Mouse (Mus musculus): ENCODE measurements at regions not wholly inside any gene's neighbourhood (a gene's known extent, or its start where the extent isn't known, plus 50 kb on each side); places are given as distances from the start of the nearest gene placed in this dataset.
"Not testable (repeated sequence)": the region's sequence is repeated elsewhere in the genome, so short reads cannot be mapped to it uniquely, and the experiment has no call there.

DNA sequence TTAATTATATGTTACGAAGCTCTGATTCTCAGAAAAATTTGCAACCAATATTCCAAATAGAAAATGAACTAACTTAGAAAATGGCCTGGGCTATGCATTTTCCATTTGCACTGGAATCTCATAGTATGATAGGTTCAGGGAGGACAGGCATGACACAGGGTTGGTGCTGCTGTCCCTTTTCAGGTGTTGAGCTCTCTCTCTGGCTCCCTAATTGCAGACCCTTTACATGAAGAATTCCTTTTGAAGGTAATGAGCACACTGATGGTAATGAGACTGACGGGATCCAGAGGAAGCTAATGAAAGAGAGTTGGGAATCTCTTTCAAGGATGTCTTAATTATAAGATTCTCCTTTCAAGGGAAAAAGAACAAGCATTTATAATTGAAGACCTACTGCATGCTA, 87.6 kb downstream of the Serpinb8 start:
- no peaks in the 10 kb centered on the region for H3K9me3 ChIP-seq (replicated peaks)
- ATAC-seq (replicated peaks; ENCODE audit: low FRiP score) = no peak

DNA sequence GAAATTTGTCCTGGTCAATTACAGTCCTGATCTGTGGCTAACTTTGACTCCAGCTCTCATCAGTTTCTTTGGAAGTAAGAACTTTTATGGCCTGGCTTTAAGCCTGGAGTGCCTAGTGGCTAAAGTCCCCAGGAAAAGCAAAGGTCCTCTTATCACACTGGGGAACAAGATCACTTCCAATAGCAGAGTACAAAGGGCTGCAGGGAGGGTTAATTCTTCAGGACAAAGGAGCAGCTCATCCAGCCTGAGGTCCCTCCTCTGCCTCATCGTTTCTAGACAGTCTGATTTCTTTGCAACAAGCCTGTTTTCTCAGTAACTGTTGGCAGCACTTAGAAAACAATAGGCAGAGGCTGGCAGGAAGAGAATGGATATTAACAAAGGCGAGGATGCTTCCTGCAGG, 107.1 kb downstream of the Serpinb8 start:
- H3K9me3 ChIP-seq (replicated peaks) = no peaks in the 10 kb centered on the region
- no peak overlapping the region for H3K9ac ChIP-seq
- no peaks in the 10 kb centered on the region for H3K36me3 ChIP-seq
- no peak for ATAC-seq (replicated peaks; ENCODE audit: low FRiP score)
- no peak overlapping the region for H3K4me2 ChIP-seq
- 44% methylated on average over 2 of the region's 2 CpGs for WGBS
- no peak overlapping the region for H3K4me3 ChIP-seq (replicated peaks)
- no peaks in the 10 kb centered on the region for H3K27me3 ChIP-seq
- H3K4me1 ChIP-seq = no peaks in the 10 kb centered on the region
- H3K27ac ChIP-seq = no peak overlapping the region

More for the DNA sequence above, 87.6 kb downstream of the Serpinb8 start:
- Histone ChIP-seq H3K27me3 (no peaks in the 10 kb centered on the region), H3K4me1 (no peaks in the 10 kb centered on the region), H3K9ac (no peak overlapping the region), H3K36me3 (no peaks in the 10 kb centered on the region), H3K27ac (no peak overlapping the region), H3K4me3 (replicated peaks) (no peak overlapping the region), H3K4me2 (no peak overlapping the region)
- 85% methylated on average over 2 of the region's 2 CpGs for WGBS

DNA sequence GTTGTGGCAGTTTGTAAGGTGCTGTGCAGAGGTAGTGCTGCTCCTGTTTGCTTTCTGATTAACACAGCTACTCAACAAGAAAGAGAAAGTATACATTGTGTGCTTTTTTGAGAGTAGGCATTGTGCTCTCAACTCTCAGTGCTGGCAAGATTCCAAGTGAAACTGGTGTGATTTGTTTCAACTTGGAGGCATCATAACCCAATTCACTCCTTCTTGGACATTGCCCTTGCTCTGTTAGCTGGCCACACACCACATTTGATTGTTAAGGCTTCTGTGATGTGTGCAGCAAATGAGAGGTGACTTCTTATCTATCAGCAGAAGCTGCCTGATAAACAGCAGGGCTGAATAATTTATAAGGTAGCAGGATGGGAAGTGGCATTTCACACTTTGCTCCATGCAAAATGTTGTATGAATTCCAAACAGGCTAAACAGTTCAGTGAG, 116.3 kb downstream of the Serpinb8 start:
- Histone ChIP-seq H3K9me3 (replicated peaks) (no peaks in the 10 kb centered on the region), H3K27me3 (no peaks in the 10 kb centered on the region), H3K9ac (no peak overlapping the region), H3K4me2 (no peak overlapping the region), H3K4me3 (replicated peaks) (no peak overlapping the region), H3K27ac (no peak overlapping the region), H3K4me1 (no peaks in the 10 kb centered on the region), H3K36me3 (no peaks in the 10 kb centered on the region)
- no peak for ATAC-seq (replicated peaks; ENCODE audit: low FRiP score)

DNA sequence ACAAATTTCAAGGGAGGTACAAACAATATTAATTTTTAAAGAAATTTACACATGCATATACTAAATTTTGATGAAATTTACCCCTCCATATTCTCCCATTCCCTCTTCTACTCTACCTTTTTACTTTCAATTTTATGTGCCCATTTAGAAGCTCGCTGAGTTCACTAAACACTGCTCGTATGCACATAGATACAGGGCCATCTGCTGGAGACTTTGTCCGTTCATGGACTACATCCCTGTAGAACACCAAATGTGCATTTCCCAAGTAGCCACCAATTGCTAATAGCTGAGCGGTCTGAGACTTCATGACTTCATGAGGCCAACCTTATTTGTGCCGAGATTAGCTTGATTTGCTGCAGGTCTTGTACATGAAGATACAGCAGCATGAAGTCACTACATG, 118.8 kb downstream of the Serpinb8 start:
- Histone ChIP-seq H3K36me3 (no peaks in the 10 kb centered on the region), H3K4me1 (no peaks in the 10 kb centered on the region), H3K4me2 (no peak overlapping the region), H3K4me3 (replicated peaks) (no peak overlapping the region), H3K9me3 (replicated peaks) (no peaks in the 10 kb centered on the region), H3K27ac (no peak overlapping the region), H3K27me3 (no peaks in the 10 kb centered on the region), H3K9ac (no peak overlapping the region)
- 91% methylated on average over 5 of the region's 5 CpGs for WGBS
- no peak for ATAC-seq (replicated peaks; ENCODE audit: low FRiP score)

DNA sequence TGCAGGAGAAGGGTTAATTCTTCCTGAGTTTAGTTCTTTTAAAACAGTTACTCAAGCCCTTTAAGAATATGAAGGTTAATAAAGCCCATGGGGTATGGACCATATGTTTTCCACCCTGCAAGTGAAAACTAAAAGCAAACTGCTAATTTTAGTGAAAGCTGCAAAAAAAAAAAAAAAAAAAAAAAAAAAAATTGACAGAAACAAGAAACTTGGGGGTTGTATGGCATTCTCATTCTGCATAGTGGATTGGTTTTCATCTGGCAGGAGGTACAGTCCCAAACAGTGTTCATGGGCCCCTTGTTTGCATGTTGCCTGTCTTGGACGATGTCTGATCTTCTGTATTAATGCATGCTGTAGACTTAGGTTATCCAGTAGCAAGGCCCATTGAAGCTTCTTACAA, 125.1 kb downstream of the Serpinb8 start:
- WGBS = 90% methylated on average over 1 of the region's 1 CpGs
- H3K4me3 ChIP-seq (replicated peaks) = no peak overlapping the region
- no peak for ATAC-seq (replicated peaks; ENCODE audit: low FRiP score)
- H3K36me3 ChIP-seq = no peaks in the 10 kb centered on the region
- no peaks in the 10 kb centered on the region for H3K9me3 ChIP-seq (replicated peaks)
- H3K4me2 ChIP-seq = no peak overlapping the region
- no peak overlapping the region for H3K9ac ChIP-seq
- H3K4me1 ChIP-seq = no peaks in the 10 kb centered on the region
- H3K27ac ChIP-seq = no peak overlapping the region
- H3K27me3 ChIP-seq = no peaks in the 10 kb centered on the region

DNA sequence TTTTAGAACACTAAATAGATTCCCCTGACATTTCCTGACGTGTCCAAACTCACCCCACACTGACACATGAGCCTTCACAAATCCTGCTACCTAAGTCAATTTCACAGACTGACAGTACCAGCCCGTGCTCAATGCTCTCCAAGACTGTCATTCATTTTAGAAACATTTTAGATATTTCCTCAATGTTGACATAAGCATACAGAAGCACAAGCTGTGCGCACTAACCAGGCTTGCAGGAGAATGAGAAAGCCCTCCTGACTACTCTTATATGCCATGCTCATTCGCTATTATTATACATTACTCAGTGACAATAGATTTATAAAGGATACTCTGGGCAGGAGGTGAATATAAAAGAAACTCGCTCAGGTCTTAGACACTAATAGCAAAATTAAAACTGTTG, 129.5 kb downstream of the Serpinb8 start:
- Histone ChIP-seq H3K27ac (no peak overlapping the region), H3K4me3 (replicated peaks) (no peak overlapping the region), H3K36me3 (no peaks in the 10 kb centered on the region), H3K27me3 (no peaks in the 10 kb centered on the region), H3K9ac (no peak overlapping the region), H3K4me2 (no peak overlapping the region), H3K9me3 (replicated peaks) (no peaks in the 10 kb centered on the region), H3K4me1 (no peaks in the 10 kb centered on the region)
- WGBS = 70% methylated on average over 5 of the region's 5 CpGs
- no peak for ATAC-seq (replicated peaks; ENCODE audit: low FRiP score)

DNA sequence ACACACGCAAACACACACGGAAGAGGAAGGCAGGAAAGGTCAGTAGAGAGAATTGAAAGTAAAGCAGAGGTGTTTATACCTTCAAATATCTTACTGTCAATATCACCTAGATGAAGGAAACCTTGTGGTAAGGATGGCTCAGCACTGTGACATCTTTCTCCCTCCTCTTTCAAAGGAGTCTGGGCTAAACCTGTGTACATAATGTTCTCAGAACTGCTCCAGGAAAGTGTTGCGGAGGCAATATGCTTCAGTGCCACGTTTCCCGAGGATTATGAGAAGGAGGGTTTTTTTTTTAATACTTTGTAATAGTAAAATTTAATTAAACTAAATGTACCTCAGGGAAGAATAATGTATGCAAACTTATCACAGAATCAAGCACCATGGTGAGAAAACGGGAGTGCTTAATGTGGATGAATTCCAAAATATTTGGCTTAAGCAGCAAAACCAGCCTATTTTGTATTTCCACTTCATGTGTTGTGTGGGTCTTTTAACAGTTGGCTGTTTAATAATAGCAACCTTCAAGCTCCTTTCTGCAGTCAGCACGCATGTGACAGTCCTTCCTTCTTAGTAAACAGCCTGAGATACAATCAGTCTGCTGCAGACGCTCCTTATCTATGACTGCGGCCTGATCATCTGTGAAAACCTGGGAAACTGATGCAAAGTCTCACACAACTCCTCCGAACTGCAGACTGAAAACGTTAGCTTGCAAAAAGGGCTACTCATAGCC, 138.5 kb downstream of the Serpinb8 start:
- no peak for ATAC-seq (replicated peaks; ENCODE audit: low FRiP score)
- Histone ChIP-seq H3K27me3 (no peaks in the 10 kb centered on the region), H3K9ac (no peak overlapping the region), H3K4me3 (replicated peaks) (no peak overlapping the region), H3K4me1 (no peaks in the 10 kb centered on the region), H3K4me2 (no peak overlapping the region), H3K36me3 (no peaks in the 10 kb centered on the region), H3K27ac (no peak overlapping the region), H3K9me3 (replicated peaks) (no peaks in the 10 kb centered on the region)
- WGBS = 79% methylated on average over 11 of the region's 11 CpGs

DNA sequence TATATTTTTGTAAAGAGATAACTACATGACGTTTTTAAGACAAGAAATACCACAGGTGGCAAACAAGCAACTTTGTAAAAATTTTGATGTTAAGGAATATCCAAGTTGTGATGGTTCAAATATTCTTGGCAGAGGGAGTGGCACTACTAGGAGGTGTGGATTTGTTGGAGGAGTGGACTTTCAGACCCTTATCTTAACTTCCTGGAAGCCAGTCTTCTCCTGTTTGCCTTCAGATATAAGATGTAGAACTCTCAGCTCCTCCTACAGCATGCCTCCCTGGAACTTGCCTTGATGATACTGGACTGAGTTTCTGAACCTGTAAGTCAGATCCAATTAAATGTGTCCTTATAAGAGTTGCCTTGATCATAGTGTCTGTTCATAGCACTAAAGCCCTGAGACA, 175.5 kb downstream of the Serpinb8 start:
- no peak for ATAC-seq (replicated peaks; ENCODE audit: low FRiP score)
- Histone ChIP-seq H3K4me1 (no peaks in the 10 kb centered on the region), H3K27me3 (no peaks in the 10 kb centered on the region), H3K9ac (no peak overlapping the region), H3K4me3 (replicated peaks) (no peak overlapping the region), H3K36me3 (no peaks in the 10 kb centered on the region), H3K4me2 (no peak overlapping the region), H3K9me3 (replicated peaks) (no peaks in the 10 kb centered on the region), H3K27ac (no peak overlapping the region)
- 78% methylated on average over 1 of the region's 1 CpGs for WGBS

DNA sequence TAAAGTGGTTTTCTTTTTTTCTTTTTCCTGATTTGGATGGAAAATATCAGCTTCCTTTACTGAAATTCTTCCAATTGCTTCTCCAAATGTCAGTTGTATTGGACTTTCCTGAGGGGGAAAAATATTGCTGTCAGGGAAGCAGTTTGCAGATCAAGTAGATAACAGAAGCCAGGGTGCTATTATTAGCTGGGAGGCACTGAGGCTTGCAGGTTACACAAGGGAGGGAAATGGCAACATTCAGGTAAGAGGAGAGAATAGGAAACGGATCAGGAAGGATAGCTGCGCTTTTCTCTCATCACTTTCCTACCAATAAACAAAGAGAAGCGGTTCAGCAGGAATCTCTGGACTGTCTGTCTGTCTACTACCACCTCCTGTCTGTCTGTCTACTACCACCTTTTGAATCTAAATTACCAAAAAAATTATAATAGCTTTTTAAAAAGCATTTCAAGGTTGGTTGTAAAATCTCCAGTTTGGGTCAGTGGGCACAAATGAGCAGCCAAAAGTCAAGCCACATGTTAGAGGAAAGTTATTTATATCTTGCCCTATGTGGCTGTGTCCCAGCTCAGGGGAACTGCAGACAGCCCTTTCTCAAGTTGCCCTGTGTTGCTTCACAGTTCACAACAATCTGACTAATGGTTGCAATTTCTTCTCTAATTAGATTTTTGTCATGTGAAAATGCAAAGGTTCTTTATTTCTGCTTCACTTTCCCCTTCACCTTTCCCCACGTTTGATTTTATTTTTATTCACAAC, 177.6 kb downstream of the Serpinb8 start:
- no peak overlapping the region for H3K9ac ChIP-seq
- no peak overlapping the region for H3K27ac ChIP-seq
- H3K36me3 ChIP-seq = no peaks in the 10 kb centered on the region
- H3K9me3 ChIP-seq (replicated peaks) = no peaks in the 10 kb centered on the region
- no peak overlapping the region for H3K4me3 ChIP-seq (replicated peaks)
- WGBS = 62% methylated on average over 4 of the region's 4 CpGs
- no peaks in the 10 kb centered on the region for H3K27me3 ChIP-seq
- H3K4me2 ChIP-seq = no peak overlapping the region
- no peaks in the 10 kb centered on the region for H3K4me1 ChIP-seq
- ATAC-seq (replicated peaks; ENCODE audit: low FRiP score) = no peak

DNA sequence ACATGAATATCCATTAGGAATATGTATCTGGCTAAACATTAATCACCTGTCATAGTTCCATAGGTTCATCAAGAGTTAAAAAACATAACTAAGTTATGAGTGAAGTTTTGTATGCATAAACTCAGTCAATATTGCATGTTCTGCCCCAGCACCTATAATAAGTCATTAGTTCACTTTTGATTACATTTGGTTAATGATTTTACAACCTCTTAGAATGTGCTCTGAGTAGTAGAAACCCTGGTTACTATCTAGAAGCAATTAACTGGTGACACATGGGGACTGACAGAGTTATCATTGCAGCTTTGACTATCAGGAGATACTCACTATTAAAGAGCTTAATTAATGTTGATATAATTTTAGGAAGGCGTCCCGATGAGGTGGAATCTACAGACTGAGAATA, 183.2 kb downstream of the Serpinb8 start:
- no peak overlapping the region for H3K4me3 ChIP-seq (replicated peaks)
- H3K9ac ChIP-seq = no peak overlapping the region
- no peaks in the 10 kb centered on the region for H3K9me3 ChIP-seq (replicated peaks)
- WGBS = 89% methylated on average over 2 of the region's 2 CpGs
- H3K27ac ChIP-seq = no peak overlapping the region
- H3K4me2 ChIP-seq = no peak overlapping the region
- ATAC-seq (replicated peaks; ENCODE audit: low FRiP score) = no peak
- H3K36me3 ChIP-seq = no peaks in the 10 kb centered on the region
- H3K27me3 ChIP-seq = no peaks in the 10 kb centered on the region
- H3K4me1 ChIP-seq = no peaks in the 10 kb centered on the region

DNA sequence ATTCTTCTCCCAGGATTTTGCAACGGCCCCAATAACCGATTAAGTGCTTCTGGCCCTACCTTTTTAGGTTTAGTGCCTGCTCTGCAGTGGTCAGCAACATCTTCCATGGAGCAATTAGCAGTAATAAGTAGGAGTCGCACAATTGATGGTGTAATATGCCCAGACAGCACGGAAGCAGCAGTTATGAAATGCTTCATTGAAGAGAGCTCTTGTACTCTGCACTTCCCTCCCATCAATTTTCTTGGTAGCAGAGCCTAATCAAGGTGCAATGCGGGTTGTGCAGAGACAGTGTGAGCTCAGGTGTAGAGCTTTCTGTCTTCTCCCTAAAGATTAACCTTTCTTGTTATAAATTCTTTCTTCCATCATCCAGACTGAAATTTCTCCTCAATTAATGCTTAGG, 193.3 kb downstream of the Serpinb8 start:
- H3K36me3 ChIP-seq = no peaks in the 10 kb centered on the region
- WGBS = 78% methylated on average over 5 of the region's 5 CpGs

DNA sequence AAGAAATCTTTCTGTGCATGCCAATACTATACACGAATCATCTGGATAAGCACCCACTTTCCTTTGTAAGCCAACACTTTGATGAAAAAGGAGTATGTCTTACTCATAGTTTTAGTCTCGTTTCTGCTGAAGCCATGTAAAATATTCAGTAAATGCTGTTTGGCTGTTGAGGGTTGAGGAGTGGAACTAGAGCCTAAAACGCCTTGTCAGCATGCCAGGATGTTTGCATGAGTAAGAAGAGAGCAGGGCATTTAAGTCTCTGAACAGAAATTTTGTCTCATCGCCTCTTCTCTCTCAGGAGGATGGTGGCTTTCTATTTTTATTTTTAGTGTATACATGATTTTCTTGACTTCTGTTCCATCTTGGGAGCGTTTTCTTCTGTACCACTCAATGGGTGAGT, 216.0 kb downstream of the Serpinb8 start:
- H3K27ac ChIP-seq = no peak overlapping the region
- H3K9ac ChIP-seq = no peak overlapping the region
- H3K4me1 ChIP-seq = no peaks in the 10 kb centered on the region
- no peak for ATAC-seq (replicated peaks; ENCODE audit: low FRiP score)
- no peak overlapping the region for H3K4me2 ChIP-seq
- H3K4me3 ChIP-seq (replicated peaks) = no peak overlapping the region
- H3K9me3 ChIP-seq (replicated peaks) = no peaks in the 10 kb centered on the region
- no peaks in the 10 kb centered on the region for H3K36me3 ChIP-seq
- no peaks in the 10 kb centered on the region for H3K27me3 ChIP-seq
- WGBS = 82% methylated on average over 5 of the region's 5 CpGs

More for the DNA sequence above, 193.3 kb downstream of the Serpinb8 start:
- H3K4me1 ChIP-seq = no peaks in the 10 kb centered on the region
- no peaks in the 10 kb centered on the region for H3K27me3 ChIP-seq
- H3K27ac ChIP-seq = no peak overlapping the region
- ATAC-seq (replicated peaks; ENCODE audit: low FRiP score) = no peak
- no peak overlapping the region for H3K9ac ChIP-seq
- no peaks in the 10 kb centered on the region for H3K9me3 ChIP-seq (replicated peaks)
- no peak overlapping the region for H3K4me3 ChIP-seq (replicated peaks)
- no peak overlapping the region for H3K4me2 ChIP-seq

DNA sequence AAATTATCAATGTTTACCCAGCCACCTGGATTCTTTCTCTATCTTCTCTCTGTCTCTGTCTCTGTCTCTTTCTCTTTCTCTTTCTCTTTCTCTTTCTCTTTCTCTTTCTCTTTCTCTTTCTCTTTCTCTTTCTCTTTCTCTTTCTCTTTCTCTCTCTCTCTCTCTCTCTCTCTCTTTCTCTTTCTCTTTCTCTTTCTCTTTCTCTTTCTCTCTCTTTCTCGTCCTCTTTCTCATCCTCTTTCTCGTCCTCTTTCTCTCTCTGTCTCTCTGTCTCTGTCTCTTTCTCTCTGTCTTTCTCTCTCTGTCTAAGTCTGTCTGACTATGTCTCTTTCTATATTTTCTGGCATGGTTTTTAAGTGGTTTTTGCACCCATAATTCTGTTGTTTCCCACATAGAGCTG, 217.6 kb downstream of the Serpinb8 start:
- not testable (repeated sequence) for H3K9ac ChIP-seq; H3K36me3 ChIP-seq; H3K4me3 ChIP-seq (replicated peaks); H3K27me3 ChIP-seq; H3K4me2 ChIP-seq; H3K9me3 ChIP-seq (replicated peaks); H3K4me1 ChIP-seq; H3K27ac ChIP-seq; ATAC-seq (replicated peaks; ENCODE audit: low FRiP score)
- WGBS = 90% methylated on average over 2 of the region's 2 CpGs
